8 mouse cellular contexts compared by ENCODE assay signal in the genomic region with DNA sequence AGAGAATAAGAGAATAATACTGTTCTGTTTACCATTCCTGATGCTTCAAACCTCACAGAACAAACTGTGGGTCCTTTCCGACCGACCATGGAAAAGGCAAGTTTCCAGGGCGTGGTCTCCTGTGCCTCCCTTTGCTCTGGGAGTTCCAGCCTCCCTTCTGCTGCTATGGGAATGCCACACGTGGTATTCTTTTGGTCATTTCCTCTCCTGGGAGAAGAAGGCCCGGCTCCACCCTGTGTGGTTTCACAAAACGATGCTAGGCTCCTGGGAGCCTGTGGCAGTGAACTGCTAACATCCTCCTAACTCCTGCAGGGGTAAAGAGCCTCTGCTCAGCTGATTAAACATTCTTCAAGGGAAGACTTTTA.
DNase-seq lines count a peak whose midpoint lies in the region; ATAC-seq lines count a peak whose summit lies in the region.

No protein-coding gene starts in this region.

- 30% methylated on average over 6 of the region's 6 CpGs for WGBS in hindbrain, embryonic 13.5 days
- 39% methylated on average over 6 of the region's 6 CpGs for WGBS in hindbrain, embryonic 14.5 days

- DNase-seq in hindbrain, embryonic 14.5 days (ENCODE audit: low spot score): no peak
- peak; percentile 21 for DNase-seq in gastrocnemius, postnatal 14 days
- DNase-seq in kidney, adult 18-20 months: peak; percentile 42
- DNase-seq in lung, postnatal 36 days: peak; percentile 44
- no peak for DNase-seq in T-cell, adult 2 months (ENCODE audit: low spot score)
- no peak for DNase-seq in thymus, adult 18-20 months

- H3K27ac ChIP-seq in hindbrain, embryonic 13.5 days: peak overlapping the region; percentile 37; the same call in 1 of the 2 replicates
- no peak overlapping the region for H3K27ac ChIP-seq in hindbrain, embryonic 14.5 days

- no peaks in the 10 kb centered on the region for H3K36me3 ChIP-seq in hindbrain, embryonic 13.5 days
- H3K36me3 ChIP-seq in hindbrain, embryonic 14.5 days (replicated peaks; ENCODE audit: control insufficient read depth, insufficient read depth): no peaks in the 10 kb centered on the region

- no peaks in the 10 kb centered on the region for H3K27me3 ChIP-seq in hindbrain, embryonic 13.5 days
- no peaks in the 10 kb centered on the region for H3K27me3 ChIP-seq in hindbrain, embryonic 14.5 days (ENCODE audit: control insufficient read depth, insufficient read depth, low read length)

- no peak overlapping the region for H3K4me3 ChIP-seq in hindbrain, embryonic 13.5 days
- no peak overlapping the region for H3K4me3 ChIP-seq in hindbrain, embryonic 14.5 days (replicated peaks; ENCODE audit: low read length)

- intact Hi-C loops in gastrocnemius, postnatal 14 days (cut with DNase I; ENCODE audit: low total_unique reads): no loop called here

- H3K9ac ChIP-seq in hindbrain, embryonic 13.5 days: no peak overlapping the region
- H3K9ac ChIP-seq in hindbrain, embryonic 14.5 days: no peak overlapping the region

- no peaks in the 10 kb centered on the region for H3K9me3 ChIP-seq in hindbrain, embryonic 13.5 days
- H3K9me3 ChIP-seq in hindbrain, embryonic 14.5 days (ENCODE audit: control insufficient read depth, low read length): no peaks in the 10 kb centered on the region

- no peak for ATAC-seq in hindbrain, embryonic 13.5 days (ENCODE audit: low FRiP score)
- no peak for ATAC-seq in hindbrain, embryonic 14.5 days (ENCODE audit: low FRiP score)
- no peak for ATAC-seq in megakaryocyte, adult 5-6 weeks (ENCODE audit: poor library complexity, severe bottlenecking)

- peaks cover 5% of the 10 kb centered on the region for H3K4me1 ChIP-seq in hindbrain, embryonic 13.5 days (replicated peaks)
- H3K4me1 ChIP-seq in hindbrain, embryonic 14.5 days (replicated peaks; ENCODE audit: control insufficient read depth, insufficient read depth, low read length): no peaks in the 10 kb centered on the region; the same call in 1 of the 2 replicates

- no peak overlapping the region for H3K4me2 ChIP-seq in hindbrain, embryonic 13.5 days
- H3K4me2 ChIP-seq in hindbrain, embryonic 14.5 days (replicated peaks): no peak overlapping the region

Comparison
In these comparisons a context has a peak if more than half of its experiments do, and no peak if none do; other contexts are left out.
1. DNase-seq: peak in gastrocnemius, postnatal 14 days (single experiment), kidney, adult 18-20 months (single experiment) and lung, postnatal 36 days (single experiment); none in hindbrain, embryonic 14.5 days (single experiment), T-cell, adult 2 months (single experiment) and thymus, adult 18-20 months (0 of 2).